Mouse (Mus musculus) hindbrain, embryonic 15.5 days (tissue): ENCODE results near the gene Prss48. TPM values are rescaled to one million over a fixed set of nuclear protein-coding genes. Genes with fewer than 3 reads are reported as not detected.
"Not testable (repeated sequence)": the region's sequence is repeated elsewhere in the genome, so short reads cannot be mapped to it uniquely, and the experiment has no call there.

Experiments
- ATAC-seq: fragments of 200-750 bp; cut with Nextera tagmentation; 2 replicates; pipeline ENCODE4 v1.8.0; 2017; ENCODE audit warnings: low read depth, moderate number of reproducible peaks, moderate TSS enrichment; ENCODE audit not compliant: low FRiP score
- H3K27ac ChIP-seq: fragments of 300-500 bp; sonication (generic); replicated peaks from 2 replicates; pipeline ENCODE4 v1.5.1; 2015; ENCODE audit warnings: mild to moderate bottlenecking, inconsistent platforms
- H3K27me3 ChIP-seq: fragments of 300-500 bp; sonication (generic); 2 replicates; pipeline ENCODE4 v1.6.1; 2015; ENCODE audit warnings: control low read depth, inconsistent platforms
- H3K36me3 ChIP-seq: fragments of 300-500 bp; sonication (generic); 2 replicates; pipeline ENCODE4 v1.6.1; 2015; ENCODE audit warnings: control low read depth, inconsistent platforms
- H3K4me1 ChIP-seq: fragments of 300-500 bp; sonication (generic); replicated peaks from 2 replicates; pipeline ENCODE4 v1.6.1; 2015; ENCODE audit warnings: control low read depth, inconsistent platforms
- H3K4me2 ChIP-seq: fragments of 300-500 bp; sonication (generic); 2 replicates; pipeline ENCODE4 v1.6.1; 2015; ENCODE audit warnings: moderate library complexity, mild to moderate bottlenecking, inconsistent platforms
- H3K4me3 ChIP-seq: fragments of 300-500 bp; sonication (generic); 2 replicates; pipeline ENCODE4 v1.5.1; 2015; ENCODE audit warnings: mild to moderate bottlenecking, inconsistent platforms
- H3K9ac ChIP-seq: fragments of 300-500 bp; sonication (generic); 2 replicates; pipeline ENCODE4 v1.6.1; 2015; ENCODE audit warnings: inconsistent platforms
- H3K9me3 ChIP-seq: fragments of 300-500 bp; sonication (generic); 2 replicates; pipeline ENCODE4 v1.6.1; 2016; ENCODE audit warnings: control low read depth, inconsistent platforms
- WGBS: fragments of 180-500 bp; shearing (Covaris S2); methylation state at CpG from one replicate; pipeline ENCODE4 v1.1.7; 2015; 5-methylcytosine and 5-hydroxymethylcytosine counted together
- polyA plus RNA-seq: library from polyadenylated mRNA; unstranded; fragments of >200 nt; fragmentation: Nextera tagmentation; extraction: Ambion mirVana; gene quantifications from 2 replicates; pipeline ENCODE4 v1.2.1, GENCODE M21; 2015

Gene Prss48
- polyA plus RNA-seq, 1 experiment from 2014 or later = not detected

DNA sequence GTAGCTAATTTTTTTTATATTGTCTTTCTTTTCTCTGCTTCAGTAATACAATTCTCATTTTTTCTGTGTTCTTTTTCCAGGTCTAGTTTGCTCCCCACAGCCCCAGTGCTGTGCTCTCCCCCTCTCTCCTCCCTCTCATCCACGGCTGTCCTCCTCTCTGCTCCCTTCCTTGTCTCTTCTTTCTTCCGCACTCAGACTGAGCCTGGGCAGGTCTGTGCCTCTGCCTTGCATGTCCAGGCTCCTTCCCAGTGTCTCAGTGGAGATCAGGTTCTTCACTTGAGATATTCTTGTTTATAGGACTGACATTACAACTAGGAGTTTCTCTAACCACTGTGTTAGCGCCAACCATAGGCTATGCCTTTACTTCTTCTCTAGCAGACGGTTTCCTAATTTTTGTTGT, 7.6 kb downstream of the Prss48 start:
- Histone ChIP-seq H3K4me1 (0 out of 2 replicates have a peak, but pooled peaks cover 4% of the 10 kb centered on the region), H3K4me3 (no peak overlapping the region), H3K27me3 (no peaks in the 10 kb centered on the region), H3K36me3 (no peaks in the 10 kb centered on the region), H3K9ac (no peak overlapping the region), H3K9me3 (no peaks in the 10 kb centered on the region), H3K27ac (no peak overlapping the region), H3K4me2 (no peak overlapping the region)
- ATAC-seq = no peak
- WGBS = 92% methylated on average over 4 of the region's 4 CpGs

DNA sequence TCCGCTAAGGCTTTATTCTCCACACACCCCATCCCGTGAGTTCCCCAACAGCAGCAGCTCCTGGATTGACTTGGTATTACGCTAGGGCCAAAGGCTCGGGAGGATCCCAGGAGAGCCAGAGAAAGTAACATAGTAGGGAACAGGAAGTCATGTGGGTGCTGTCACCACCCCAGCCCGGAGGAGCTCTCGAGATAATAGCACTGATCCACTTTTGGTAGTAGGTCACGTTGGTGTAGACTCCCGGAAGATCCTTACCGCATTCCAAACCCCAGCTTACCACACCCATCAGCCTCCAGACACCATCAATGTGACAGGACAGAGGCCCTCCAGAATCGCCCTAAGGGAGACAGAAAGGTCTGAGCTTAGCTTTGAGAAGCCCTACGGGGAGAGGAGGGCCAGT, 8.5 kb downstream of the Prss48 start:
- ATAC-seq = no peak
- no peak overlapping the region for H3K27ac ChIP-seq
- no peaks in the 10 kb centered on the region for H3K36me3 ChIP-seq
- H3K4me1 ChIP-seq = 0 out of 2 replicates have a peak, but pooled peaks cover 4% of the 10 kb centered on the region
- H3K27me3 ChIP-seq = no peaks in the 10 kb centered on the region
- H3K4me3 ChIP-seq = no peak overlapping the region
- 83% methylated on average over 11 of the region's 11 CpGs for WGBS
- no peak overlapping the region for H3K4me2 ChIP-seq
- H3K9ac ChIP-seq = no peak overlapping the region
- H3K9me3 ChIP-seq = no peaks in the 10 kb centered on the region

DNA sequence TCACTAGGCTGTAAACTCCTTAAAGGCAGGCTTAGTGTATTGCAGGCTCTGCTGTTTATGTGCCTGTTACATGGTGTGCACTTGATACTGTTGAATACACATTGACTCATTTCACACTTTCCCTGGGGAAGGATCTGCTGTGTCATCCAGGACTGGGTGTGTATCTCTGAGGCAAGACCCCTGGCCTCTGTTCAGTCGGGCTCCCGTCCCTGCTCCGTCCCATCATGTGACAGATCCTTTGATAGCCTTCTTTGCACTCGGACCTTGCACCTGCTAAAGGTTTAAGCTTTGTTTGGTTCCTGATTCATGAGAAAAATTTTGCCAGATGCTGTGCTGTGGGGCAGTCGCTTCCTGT, 10.5 kb downstream of the Prss48 start:
- no peak overlapping the region for H3K9ac ChIP-seq
- WGBS = 69% methylated on average over 5 of the region's 5 CpGs
- H3K27me3 ChIP-seq = no peaks in the 10 kb centered on the region
- H3K9me3 ChIP-seq = no peaks in the 10 kb centered on the region
- no peak for ATAC-seq
- no peaks in the 10 kb centered on the region for H3K36me3 ChIP-seq
- H3K4me3 ChIP-seq = no peak overlapping the region
- H3K4me1 ChIP-seq = 0 out of 2 replicates have a peak, but pooled peaks cover 4% of the 10 kb centered on the region
- no peak overlapping the region for H3K27ac ChIP-seq
- no peak overlapping the region for H3K4me2 ChIP-seq

DNA sequence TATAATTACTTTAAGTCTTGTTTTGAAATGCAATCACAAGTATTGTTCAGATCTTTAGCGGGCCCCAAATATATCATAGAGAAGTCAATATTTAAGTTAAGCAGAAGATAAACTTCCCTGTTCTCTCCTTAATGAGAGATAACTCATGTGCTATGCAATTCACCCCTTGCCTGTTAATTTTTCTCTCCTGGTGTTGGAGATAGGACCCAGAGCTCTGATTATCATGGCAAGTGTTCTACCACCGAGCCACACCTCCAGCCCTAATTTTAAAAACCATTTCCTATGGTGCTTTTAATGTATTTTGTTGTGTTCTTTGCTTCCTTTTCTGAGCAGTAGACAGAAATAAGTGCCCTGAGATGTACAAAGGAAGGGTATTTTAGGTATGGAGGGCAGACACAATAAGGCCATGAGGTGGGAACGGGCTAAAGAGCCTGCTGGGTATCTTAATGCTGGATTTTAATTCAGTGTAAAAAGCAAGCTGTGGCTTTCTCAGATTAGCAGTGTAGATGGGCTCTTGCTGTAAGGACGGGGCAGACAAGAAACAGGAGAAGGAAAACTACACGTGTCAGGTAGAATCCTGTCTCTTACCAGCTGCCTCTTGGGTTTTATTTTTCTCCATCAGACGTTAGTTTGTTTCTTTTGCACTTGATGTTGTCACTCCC, 11.0 kb downstream of the Prss48 start:
- ATAC-seq = no peak
- WGBS = 73% methylated on average over 6 of the region's 6 CpGs
- Histone ChIP-seq H3K9ac (no peak overlapping the region), H3K4me2 (no peak overlapping the region), H3K27ac (no peak overlapping the region), H3K36me3 (no peaks in the 10 kb centered on the region), H3K9me3 (no peaks in the 10 kb centered on the region), H3K27me3 (no peaks in the 10 kb centered on the region), H3K4me1 (0 out of 2 replicates have a peak, but pooled peaks cover 4% of the 10 kb centered on the region), H3K4me3 (no peak overlapping the region)

DNA sequence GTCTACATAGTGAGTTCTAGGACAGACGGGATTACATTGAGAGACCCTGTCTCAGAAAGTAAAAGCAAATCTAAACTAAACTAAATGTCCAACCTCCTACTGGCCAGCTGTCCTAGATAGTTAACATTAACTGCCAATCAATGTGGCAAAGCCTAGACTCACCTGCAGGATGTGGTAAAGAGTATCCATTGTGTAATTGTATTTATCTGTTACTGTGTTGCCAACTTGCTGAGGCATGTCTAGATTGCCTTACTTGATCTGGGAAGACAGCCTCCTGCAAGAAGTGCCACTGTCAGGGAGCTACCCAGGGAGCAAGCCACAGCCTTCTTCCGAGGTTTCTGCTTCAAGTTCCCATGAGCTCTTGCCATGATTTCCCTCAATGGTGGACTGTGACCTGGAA, 15.1 kb downstream of the Prss48 start:
- Histone ChIP-seq H3K9me3 (no peaks in the 10 kb centered on the region), H3K27ac (no peak overlapping the region), H3K9ac (no peak overlapping the region), H3K4me3 (no peak overlapping the region), H3K27me3 (no peaks in the 10 kb centered on the region), H3K4me1 (0 out of 2 replicates have a peak, but pooled peaks cover 4% of the 10 kb centered on the region), H3K4me2 (no peak overlapping the region), H3K36me3 (no peaks in the 10 kb centered on the region)
- ATAC-seq = no peak
- 95% methylated on average over 2 of the region's 2 CpGs for WGBS

DNA sequence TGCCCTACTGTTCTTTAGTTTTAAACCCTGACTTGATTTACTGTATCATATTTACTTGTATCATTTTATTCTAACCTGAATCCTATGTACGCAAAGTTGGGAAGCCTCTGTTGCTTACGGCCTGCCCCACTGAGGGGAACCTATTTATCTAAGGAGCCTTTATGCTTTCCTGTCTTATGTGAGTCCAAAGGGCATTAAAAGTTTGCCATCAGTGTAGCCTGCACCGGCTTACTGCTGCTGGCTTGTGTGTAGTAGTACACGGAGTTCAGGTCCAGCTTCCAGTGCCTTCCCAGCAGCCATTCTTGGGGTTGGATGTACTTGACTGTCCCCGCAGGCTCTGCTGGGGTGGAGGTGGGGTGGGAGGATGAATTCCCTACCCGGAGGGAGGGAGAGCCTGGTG, 17.8 kb downstream of the Prss48 start:
- ATAC-seq = no peak
- no peaks in the 10 kb centered on the region for H3K27me3 ChIP-seq
- no peak overlapping the region for H3K9ac ChIP-seq
- 94% methylated on average over 6 of the region's 6 CpGs for WGBS
- H3K4me3 ChIP-seq = no peak overlapping the region
- H3K9me3 ChIP-seq = no peaks in the 10 kb centered on the region
- no peak overlapping the region for H3K4me2 ChIP-seq
- H3K27ac ChIP-seq = no peak overlapping the region
- no peaks in the 10 kb centered on the region for H3K4me1 ChIP-seq
- H3K36me3 ChIP-seq = no peaks in the 10 kb centered on the region

DNA sequence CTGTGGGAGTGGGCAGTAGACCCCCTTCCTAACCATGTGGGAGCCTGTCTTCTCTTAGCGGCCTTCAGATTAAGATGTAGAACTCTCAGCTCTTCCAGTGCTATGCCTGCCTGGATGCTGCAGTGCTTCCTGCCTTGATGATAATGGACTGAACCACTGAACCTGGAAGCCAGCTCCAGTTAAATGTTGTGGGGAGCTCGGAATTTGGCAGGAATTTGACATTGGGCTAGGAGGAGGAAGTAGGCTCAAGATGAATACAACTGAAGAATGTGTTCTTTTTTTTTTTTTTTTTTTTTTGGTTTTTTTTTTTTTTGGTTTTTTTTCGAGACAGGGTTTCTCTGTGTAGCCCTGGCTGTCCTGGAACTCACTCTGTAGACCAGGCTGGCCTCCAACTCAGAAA, 20.5 kb downstream of the Prss48 start:
- H3K9me3 ChIP-seq, H3K4me3 ChIP-seq, H3K4me2 ChIP-seq, H3K36me3 ChIP-seq, H3K9ac ChIP-seq, H3K4me1 ChIP-seq, H3K27me3 ChIP-seq, H3K27ac ChIP-seq, ATAC-seq: not testable (repeated sequence)
- 88% methylated on average over 3 of the region's 3 CpGs for WGBS

DNA sequence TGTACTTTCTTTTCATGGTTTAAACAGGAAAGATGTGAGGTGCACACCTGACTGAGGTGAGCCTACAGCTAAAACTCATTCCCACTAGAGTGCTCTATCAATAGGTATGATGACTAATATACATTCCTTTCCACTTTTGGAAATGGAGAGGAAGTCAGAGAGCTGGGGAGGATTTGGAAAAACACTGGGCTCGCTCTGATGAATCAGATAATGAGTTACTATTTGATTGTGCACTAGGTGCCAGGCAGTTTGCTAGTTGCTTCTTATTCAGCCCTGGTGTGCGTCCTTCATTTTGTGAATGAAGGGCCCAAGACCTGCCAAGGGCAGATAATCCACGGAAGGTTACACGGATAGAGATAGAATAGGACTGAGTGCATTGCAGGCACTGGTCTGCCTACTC, 22.3 kb downstream of the Prss48 start:
- H3K27me3 ChIP-seq = no peaks in the 10 kb centered on the region
- no peaks in the 10 kb centered on the region for H3K9me3 ChIP-seq
- ATAC-seq = no peak
- 96% methylated on average over 4 of the region's 4 CpGs for WGBS
- peaks cover 6% of the 10 kb centered on the region; the same call in 1 of the 2 replicates for H3K4me1 ChIP-seq
- no peak overlapping the region for H3K4me3 ChIP-seq
- no peak overlapping the region for H3K9ac ChIP-seq
- H3K4me2 ChIP-seq = no peak overlapping the region
- H3K36me3 ChIP-seq = no peaks in the 10 kb centered on the region
- H3K27ac ChIP-seq = no peak overlapping the region

DNA sequence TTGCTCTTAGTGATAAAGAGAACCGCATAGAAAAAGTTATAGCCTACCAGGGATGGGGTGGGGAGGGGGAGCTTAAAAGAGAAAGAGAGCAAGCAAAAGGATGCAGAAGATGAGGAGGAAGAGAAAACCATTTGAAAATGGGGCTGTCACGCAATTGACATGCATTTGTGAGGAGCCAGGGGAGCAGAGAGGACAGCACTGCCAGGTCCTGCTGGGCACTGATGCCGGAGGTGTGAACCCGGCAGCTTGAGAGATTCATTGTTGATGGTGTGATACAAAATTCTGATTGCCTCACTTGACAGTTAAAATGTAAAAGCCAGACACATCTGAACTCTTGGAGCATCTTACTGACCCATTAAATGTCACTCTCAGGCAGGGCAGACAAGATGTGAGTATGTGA, 27.8 kb downstream of the Prss48 start:
- no peak overlapping the region for H3K4me3 ChIP-seq
- no peaks in the 10 kb centered on the region for H3K9me3 ChIP-seq
- no peaks in the 10 kb centered on the region for H3K27me3 ChIP-seq
- H3K4me1 ChIP-seq = peaks cover 25% of the 10 kb centered on the region
- 70% methylated on average over 4 of the region's 4 CpGs for WGBS
- no peaks in the 10 kb centered on the region for H3K36me3 ChIP-seq
- no peak overlapping the region for H3K4me2 ChIP-seq
- no peak overlapping the region for H3K9ac ChIP-seq
- ATAC-seq = no peak
- no peak overlapping the region for H3K27ac ChIP-seq

DNA sequence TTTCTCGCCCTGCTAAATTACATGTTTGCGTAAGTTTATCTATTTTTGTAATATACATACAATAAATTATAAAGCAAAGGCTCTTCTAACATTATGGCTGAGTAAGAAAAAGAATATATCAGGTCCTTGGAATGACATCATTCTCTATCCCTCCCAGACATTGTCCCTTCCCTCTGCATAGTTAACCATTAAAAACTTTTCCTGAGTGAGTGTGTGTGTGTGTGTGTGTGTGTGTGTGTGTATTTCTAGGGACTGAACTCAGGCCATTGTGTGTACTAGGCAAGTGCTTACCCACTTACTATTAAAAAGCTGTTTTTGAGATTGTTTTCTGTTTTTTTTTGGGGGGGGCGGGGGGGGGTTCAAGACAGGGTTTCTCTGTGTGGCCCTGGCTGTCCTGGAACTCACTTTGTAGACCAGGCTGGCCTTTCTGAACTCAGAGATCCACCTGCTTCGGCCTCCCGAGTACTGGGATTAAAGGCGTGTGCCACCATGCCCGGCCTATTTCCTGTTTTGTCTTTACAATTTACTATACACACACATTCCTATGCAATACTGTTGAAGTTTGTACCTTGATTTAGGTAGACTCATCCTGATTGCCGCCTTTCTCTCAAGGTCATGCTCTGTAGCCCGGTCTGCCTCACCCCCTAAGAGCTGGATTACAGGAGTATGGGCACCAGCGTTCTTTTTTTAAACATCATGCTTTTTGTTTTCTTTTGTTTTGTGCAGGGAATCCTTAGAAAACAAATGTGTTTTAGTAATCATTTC, 28.7 kb downstream of the Prss48 start:
- Histone ChIP-seq H3K27ac (no peak overlapping the region), H3K4me2 (peak overlapping the region; percentile 62; the same call in 1 of the 2 replicates), H3K9me3 (no peaks in the 10 kb centered on the region), H3K27me3 (no peaks in the 10 kb centered on the region), H3K4me3 (no peak overlapping the region), H3K9ac (no peak overlapping the region), H3K4me1 (peaks cover 20% of the 10 kb centered on the region), H3K36me3 (no peaks in the 10 kb centered on the region)
- whole genome bisulfite sequencing = 88% methylated on average over 10 of the region's 10 CpGs
- ATAC-seq = no peak

DNA sequence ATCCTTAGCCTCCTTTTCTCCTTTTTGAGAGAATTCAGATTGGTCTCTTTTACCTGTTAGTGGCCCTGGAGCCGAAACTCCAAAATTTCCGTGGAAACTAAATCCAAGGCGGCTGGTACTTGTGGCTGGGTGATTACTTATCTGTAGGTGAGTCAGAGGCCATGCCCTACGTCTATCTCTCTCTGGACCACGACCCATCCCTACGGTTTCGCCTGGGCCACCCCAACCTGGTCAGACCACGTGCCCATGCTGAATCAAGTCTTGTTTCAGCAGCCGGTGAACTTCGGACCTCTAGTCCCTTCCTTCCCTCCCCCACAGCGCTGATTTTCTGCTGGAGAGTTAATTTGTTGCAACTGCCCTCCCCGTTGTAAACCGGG, 30.7 kb downstream of the Prss48 start:
- H3K4me2 ChIP-seq = peak overlapping the region; percentile 62
- peak overlapping the region; percentile 67; the same call in 1 of the 2 replicates for H3K27ac ChIP-seq
- ATAC-seq = peak; percentile 29; the same call in 1 of the 2 replicates
- peak overlapping the region; percentile 79 for H3K9ac ChIP-seq
- peak overlapping the region; percentile 67 for H3K4me3 ChIP-seq
- peaks cover 19% of the 10 kb centered on the region for H3K4me1 ChIP-seq
- no peaks in the 10 kb centered on the region for H3K9me3 ChIP-seq
- no peaks in the 10 kb centered on the region for H3K36me3 ChIP-seq
- H3K27me3 ChIP-seq = no peaks in the 10 kb centered on the region
- WGBS = 2% methylated on average over 13 of the region's 13 CpGs

DNA sequence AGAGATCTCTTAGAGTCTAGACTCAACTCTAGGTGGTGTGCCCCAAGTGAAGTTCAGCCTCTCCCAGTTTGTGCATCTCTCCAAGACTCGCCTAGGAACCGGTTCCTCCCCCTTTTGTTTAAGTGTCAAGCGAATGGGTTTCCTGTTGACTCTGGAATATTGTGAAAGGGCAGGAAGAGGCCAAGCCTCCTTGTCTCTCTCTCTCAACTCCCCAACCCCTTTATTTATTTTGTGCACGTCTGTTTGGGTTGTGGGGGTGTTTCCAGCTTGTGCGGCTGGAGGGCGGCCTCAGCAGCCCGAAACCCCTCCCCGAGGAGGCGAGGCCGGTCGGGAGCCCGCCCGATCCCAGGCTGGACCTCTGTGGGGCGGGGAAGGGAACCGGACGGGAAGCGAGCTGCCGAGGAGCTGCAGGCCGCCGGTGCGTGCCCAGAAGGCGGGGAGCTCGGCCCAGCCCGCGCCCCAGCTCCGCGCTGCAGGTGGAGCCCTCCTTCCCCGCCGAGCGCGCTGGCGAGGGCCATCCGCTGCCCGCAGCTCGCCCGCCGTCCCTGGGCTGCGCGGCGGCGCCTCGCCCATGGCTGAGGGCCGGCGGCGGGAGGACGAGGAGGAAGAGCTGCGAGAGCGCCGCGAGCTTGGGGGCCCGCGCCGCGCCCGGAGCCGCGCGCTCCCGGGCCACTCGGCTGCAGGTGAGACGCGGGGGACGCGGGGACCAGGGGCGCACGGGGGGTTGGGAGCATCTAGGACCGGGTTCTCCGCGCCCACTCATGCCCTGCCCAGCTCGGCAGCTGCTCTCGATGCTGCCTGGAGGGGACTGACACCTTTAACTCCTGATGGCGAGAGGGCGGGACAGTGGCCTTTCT, 31.3 kb downstream of the Prss48 start, which contains the start of gene Sh3d19:
Gene Sh3d19, plus strand, starts transcription at position 368 of the 857 bp plus-strand sequence.
- H3K27ac ChIP-seq = peak within 1 kb of the TSS; percentile 67
- H3K9ac ChIP-seq = peak within 1 kb of the TSS; percentile 79
- H3K4me1 ChIP-seq = peaks cover 19% of the 10 kb centered on the region
- peak within 1 kb of the TSS; percentile 67 for H3K4me3 ChIP-seq
- ATAC-seq = peak; percentile 94
- under 1% methylated on average over 58 of the region's 73 CpGs for WGBS
- H3K4me2 ChIP-seq = peak within 1 kb of the TSS; percentile 62
- no peaks in the 10 kb centered on the region for H3K36me3 ChIP-seq
- no peaks in the 10 kb centered on the region for H3K27me3 ChIP-seq
- no peaks in the 10 kb centered on the region for H3K9me3 ChIP-seq
